Mouse (Mus musculus): Measurements from ENCODE around the gene Adprh. TPM values are rescaled to one million over a fixed set of nuclear protein-coding genes. Genes with fewer than 3 reads are reported as not detected.

Adprh gene
- total RNA-seq, 1 experiment from 2014 or later = 52.0 TPM

DNA sequence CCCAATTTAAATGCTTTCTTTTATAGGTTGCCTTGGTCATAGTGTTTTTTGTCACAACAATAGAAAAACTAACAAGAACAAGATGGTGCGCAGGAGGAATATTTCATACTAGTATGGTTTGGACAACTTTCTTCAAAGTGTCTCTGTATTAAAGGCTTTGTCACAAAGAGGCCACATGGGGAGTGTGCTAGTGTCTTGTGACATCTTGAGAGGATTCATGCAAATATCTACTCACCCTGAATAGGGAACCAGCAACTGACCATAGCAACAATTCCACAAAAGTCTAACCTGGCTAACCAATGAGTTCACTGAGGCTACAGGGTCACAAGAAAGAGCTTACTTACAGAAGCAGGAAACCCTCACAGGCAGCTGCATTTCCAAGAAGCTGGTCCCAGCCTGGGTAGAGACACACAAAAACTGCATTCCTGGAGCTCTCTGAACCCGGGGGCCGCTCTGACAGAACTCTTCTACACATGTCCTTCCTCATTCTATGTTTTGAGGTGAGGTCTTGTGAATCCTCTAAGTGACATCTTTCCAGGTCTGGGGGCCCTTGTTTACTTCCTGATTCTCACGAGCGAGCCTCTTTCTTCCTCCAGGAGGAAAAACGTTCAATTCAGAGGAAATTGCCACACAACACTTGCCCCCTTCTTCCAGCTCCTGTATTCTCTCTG, 57.3 kb downstream of the Adprh start:
- no peak for DNase-seq

- no peak for DNase-seq
Measured at GRCm38 (mm10) chr16:38394191-38394618, 58.3 kb downstream of the Adprh start.

Other genes starting within 250 kb of the Adprh start
- gene Nr1i2, start 157.9 kb downstream of the Adprh start, total RNA-seq (2021) = not detected in 2 replicates
- 0.36 and 0.48 TPM in 2 replicates for gene Maats1, start 110.6 kb downstream of the Adprh start, total RNA-seq (2021)
- 271 and 273 TPM in 2 replicates for gene Cox17, start 105.7 kb downstream of the Adprh start, total RNA-seq (2021)
- not detected in 2 replicates for gene Gm21987, start 105.7 kb downstream of the Adprh start, total RNA-seq (2021)
- 1.5 TPM in 2 replicates for gene Popdc2, start 90.5 kb downstream of the Adprh start, total RNA-seq (2021)
- 30.8 and 37.4 TPM in 2 replicates for gene Pla1a, start 19.6 kb downstream of the Adprh start, total RNA-seq (2021)
- gene Cd80, start 2.9 kb upstream of the Adprh start, total RNA-seq (2021) = 0.67 TPM in 1 of 2 replicates, not detected in the other
- gene Timmdc1, start 70.0 kb upstream of the Adprh start, total RNA-seq (2021) = 39.1 and 44.3 TPM in 2 replicates
- 29.6 and 34.0 TPM in 2 replicates for gene Poglut1, start 97.6 kb upstream of the Adprh start, total RNA-seq (2021)
- 74.4 and 80.8 TPM in 2 replicates for gene Tmem39a, start 106.0 kb upstream of the Adprh start, total RNA-seq (2021)

Measured in adrenal gland, postnatal 25 days (tissue).